Mouse (Mus musculus) hindbrain, embryonic 14.5 days (tissue): ENCODE measurements around the gene Cdkl2. TPM values are rescaled to one million over a fixed set of nuclear protein-coding genes. Genes with fewer than 3 reads are reported as not detected.

ENCODE experiments used
- ATAC-seq: fragments of 200-750 bp; cut with Nextera tagmentation; 2 replicates; pipeline ENCODE4 v1.8.0; 2017; ENCODE audit warnings: moderate number of reproducible peaks, mild to moderate bottlenecking, moderate TSS enrichment, moderate library complexity; ENCODE audit not compliant: low FRiP score
- DNase-seq: peaks from one replicate; pipeline ENCODE4 v3.0.0-alpha.2; 2015; ENCODE audit warnings: low spot score
- H3K27ac ChIP-seq: fragments of 300-500 bp; sonication (generic); 2 replicates; pipeline ENCODE4 v1.5.1; 2014; ENCODE audit warnings: mild to moderate bottlenecking, moderate library complexity
- H3K27me3 ChIP-seq: fragments of 300-500 bp; sonication (generic); 2 replicates; pipeline ENCODE4 v1.6.1; 2014; ENCODE audit warnings: mild to moderate bottlenecking, low read length, mixed read lengths; ENCODE audit not compliant: control insufficient read depth, insufficient read depth
- H3K36me3 ChIP-seq: fragments of 300-500 bp; sonication (generic); replicated peaks from 2 replicates; pipeline ENCODE4 v1.6.1; 2014; ENCODE audit not compliant: control insufficient read depth, insufficient read depth
- H3K4me1 ChIP-seq: fragments of 300-500 bp; sonication (generic); replicated peaks from 2 replicates; pipeline ENCODE4 v1.6.1; 2014; ENCODE audit warnings: antibody characterized with exemption, low read length, mixed read lengths; ENCODE audit not compliant: control insufficient read depth, insufficient read depth
- H3K4me2 ChIP-seq: fragments of 300-500 bp; sonication (generic); replicated peaks from 2 replicates; pipeline ENCODE4 v1.6.1; 2014; ENCODE audit warnings: mild to moderate bottlenecking, moderate library complexity
- H3K4me3 ChIP-seq: fragments of 300-500 bp; sonication (generic); replicated peaks from 2 replicates; pipeline ENCODE4 v1.5.1; 2014; ENCODE audit warnings: mild to moderate bottlenecking, low read length
- H3K9ac ChIP-seq: fragments of 300-500 bp; sonication (generic); 2 replicates; pipeline ENCODE4 v1.6.1; 2014
- H3K9me3 ChIP-seq: fragments of 300-500 bp; sonication (generic); 2 replicates; pipeline ENCODE4 v1.6.1; 2016; ENCODE audit warnings: low read length; ENCODE audit not compliant: control insufficient read depth
- WGBS: fragments of 180-500 bp; shearing (Covaris S2); extraction: QIAGEN DNeasy Blood & Tissue Kit; methylation state at CpG from one replicate; pipeline ENCODE4 v1.1.7; 2014; 5-methylcytosine and 5-hydroxymethylcytosine counted together
- polyA plus RNA-seq: library from polyadenylated mRNA; unstranded; fragments of >200 nt; fragmentation: Nextera tagmentation; extraction: Ambion mirVana; gene quantifications from 2 replicates; pipeline ENCODE4 v1.2.1, GENCODE M21; 2014

The Cdkl2 gene
- polyA plus RNA-seq, 1 experiment from 2014 or later, result 13.5 TPM

GRCm38 (mm10) chr5:92009827-92010226 is 33.9 kb downstream of the Cdkl2 start:
- no peak overlapping the region for H3K4me3 ChIP-seq

DNA sequence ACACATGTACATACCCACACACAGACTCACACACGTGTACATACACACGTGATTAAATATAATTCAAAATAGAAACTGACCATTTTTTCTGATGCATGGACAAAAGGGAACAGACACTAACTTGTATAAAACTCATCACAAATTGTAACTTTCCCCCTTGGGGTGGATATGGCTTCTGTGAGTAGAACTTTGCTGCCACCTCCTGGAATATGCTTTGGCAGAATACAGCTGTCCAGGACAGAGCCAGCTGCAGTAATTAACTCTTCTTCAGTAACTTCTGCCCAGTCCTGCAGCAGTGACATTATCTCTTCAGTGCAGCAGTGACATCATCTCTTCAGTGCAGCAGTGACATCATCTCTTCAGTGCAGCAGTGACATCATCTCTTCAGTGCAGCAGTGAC is 40.7 kb downstream of the Cdkl2 start:
- DNase-seq (peak; percentile 66), ATAC-seq (no peak; the same call in 1 of the 2 replicates)
- Histone ChIP-seq H3K27ac (no peak overlapping the region), H3K36me3 (no peaks in the 10 kb centered on the region), H3K4me2 (no peak overlapping the region), H3K4me3 (no peak overlapping the region), H3K27me3 (no peaks in the 10 kb centered on the region), H3K9me3 (no peaks in the 10 kb centered on the region), H3K9ac (no peak overlapping the region), H3K4me1 (no peaks in the 10 kb centered on the region)
- WGBS, result 83% methylated on average over 2 of the region's 2 CpGs

More at GRCm38 (mm10) chr5:92009827-92010226, 33.9 kb downstream of the Cdkl2 start:
- ATAC-seq (no peak), DNase-seq (no peak)
- whole genome bisulfite sequencing, result 58% methylated on average over 2 of the region's 2 CpGs
- Histone ChIP-seq H3K27ac (no peak overlapping the region), H3K36me3 (no peaks in the 10 kb centered on the region), H3K4me1 (no peaks in the 10 kb centered on the region), H3K27me3 (no peaks in the 10 kb centered on the region), H3K4me2 (no peak overlapping the region), H3K9me3 (no peaks in the 10 kb centered on the region), H3K9ac (no peak overlapping the region)

DNA sequence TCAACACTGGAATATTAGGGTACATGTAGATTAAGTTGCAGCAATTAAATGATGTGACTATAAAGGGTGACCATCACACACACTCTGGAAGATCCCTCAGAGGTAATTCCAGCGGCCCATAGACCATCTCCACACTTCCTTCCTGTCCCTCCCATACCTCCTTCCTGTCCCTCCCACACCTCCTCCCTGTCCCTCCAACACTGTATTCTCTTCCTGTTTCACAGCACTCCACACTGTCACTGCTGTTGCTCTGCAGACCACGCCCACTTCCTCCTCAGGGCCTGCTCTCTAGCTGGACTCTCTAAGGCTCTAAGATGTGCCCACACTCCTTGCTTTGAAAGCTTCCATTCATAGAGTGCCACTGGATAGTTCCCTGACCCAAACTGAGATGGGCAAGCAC is 42.9 kb downstream of the Cdkl2 start:
- Histone ChIP-seq H3K27ac (no peak overlapping the region), H3K4me3 (no peak overlapping the region), H3K4me2 (no peak overlapping the region), H3K9ac (no peak overlapping the region), H3K36me3 (no peaks in the 10 kb centered on the region), H3K9me3 (no peaks in the 10 kb centered on the region), H3K4me1 (no peaks in the 10 kb centered on the region), H3K27me3 (no peaks in the 10 kb centered on the region)
- DNase-seq (no peak), ATAC-seq (no peak)
- WGBS, result 80% methylated on average over 2 of the region's 2 CpGs

GRCm38 (mm10) chr5:91994546-91994945 is 49.1 kb downstream of the Cdkl2 start:
- Histone ChIP-seq H3K27me3 (no peaks in the 10 kb centered on the region), H3K27ac (no peak overlapping the region), H3K9ac (no peak overlapping the region), H3K4me2 (no peak overlapping the region), H3K4me1 (no peaks in the 10 kb centered on the region), H3K36me3 (no peaks in the 10 kb centered on the region), H3K9me3 (no peaks in the 10 kb centered on the region), H3K4me3 (no peak overlapping the region)
- DNase-seq (no peak), ATAC-seq (no peak)
- 67% methylated on average over 13 of the region's 13 CpGs for WGBS

GRCm38 (mm10) chr5:91993061-91993460 is 50.6 kb downstream of the Cdkl2 start:
- H3K9me3 ChIP-seq, result no peaks in the 10 kb centered on the region
- no peak overlapping the region for H3K4me2 ChIP-seq
- H3K36me3 ChIP-seq, result no peaks in the 10 kb centered on the region
- no peak overlapping the region for H3K4me3 ChIP-seq
- no peaks in the 10 kb centered on the region for H3K4me1 ChIP-seq
- DNase-seq, result no peak
- no peak overlapping the region for H3K27ac ChIP-seq
- 87% methylated on average over 2 of the region's 2 CpGs for WGBS
- no peak for ATAC-seq
- no peaks in the 10 kb centered on the region for H3K27me3 ChIP-seq
- no peak overlapping the region for H3K9ac ChIP-seq

DNA sequence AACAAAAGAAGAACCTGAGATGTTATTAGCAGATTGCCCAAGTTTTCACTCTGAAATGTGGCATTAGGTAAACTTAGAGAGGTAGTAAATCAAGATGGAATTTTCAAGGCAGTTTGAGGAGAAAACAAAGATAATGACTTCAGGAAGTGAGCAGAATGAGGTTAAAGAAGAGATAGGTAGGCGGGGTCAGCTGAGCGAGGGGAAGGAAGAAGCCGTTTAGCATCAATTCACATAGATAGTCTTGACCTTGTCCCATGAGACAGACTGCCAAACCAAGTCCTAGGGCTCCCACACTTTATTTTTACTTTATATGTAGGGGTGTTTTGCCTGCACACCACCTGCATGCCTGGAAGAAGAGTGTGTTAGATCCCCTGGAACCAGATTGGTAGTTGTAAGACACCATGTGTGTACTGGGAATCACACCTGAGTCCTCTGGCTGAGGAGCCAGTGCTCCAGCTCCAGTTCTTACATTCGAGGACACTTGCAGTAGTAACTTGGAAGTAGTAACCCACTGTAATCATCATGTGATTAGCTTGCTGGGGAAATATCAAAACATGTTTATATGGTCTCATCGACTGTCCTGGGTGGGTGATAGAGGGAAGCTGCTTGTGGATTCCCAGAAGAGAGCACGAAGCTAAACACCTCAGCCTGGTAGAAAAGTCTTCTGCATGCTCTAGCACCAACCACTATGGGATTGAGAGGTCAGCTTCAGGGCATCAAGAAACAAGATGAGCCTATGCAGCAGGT is 52.3 kb downstream of the Cdkl2 start:
- Histone ChIP-seq H3K9me3 (no peaks in the 10 kb centered on the region), H3K27me3 (no peaks in the 10 kb centered on the region), H3K9ac (no peak overlapping the region), H3K36me3 (no peaks in the 10 kb centered on the region), H3K4me1 (no peaks in the 10 kb centered on the region), H3K4me2 (no peak overlapping the region), H3K27ac (no peak overlapping the region), H3K4me3 (no peak overlapping the region)
- 84% methylated on average over 6 of the region's 6 CpGs for WGBS
- ATAC-seq (no peak), DNase-seq (no peak)

DNA sequence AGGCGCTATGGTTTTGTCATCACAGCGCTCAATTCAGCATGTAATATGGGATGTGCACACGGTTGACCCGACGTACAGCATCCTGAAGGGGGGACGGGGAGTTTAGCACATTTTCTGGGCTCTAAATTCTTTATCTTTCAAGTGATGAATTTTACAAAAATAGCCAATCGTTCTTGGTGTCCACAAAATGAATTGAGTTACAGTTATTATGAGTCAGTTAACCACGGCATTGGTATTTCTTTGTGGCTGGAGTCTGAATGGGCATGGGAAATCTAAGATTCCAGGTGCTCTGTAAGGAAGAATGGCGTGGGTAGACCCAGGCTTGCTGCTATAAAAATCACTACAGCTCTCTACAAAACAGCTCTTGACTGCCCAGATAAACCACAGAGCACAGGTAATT is 54.4 kb downstream of the Cdkl2 start:
- Histone ChIP-seq H3K36me3 (no peaks in the 10 kb centered on the region), H3K27me3 (no peaks in the 10 kb centered on the region)

GRCm38 (mm10) chr5:91987799-91988198 is 55.9 kb downstream of the Cdkl2 start:
- H3K9ac ChIP-seq, result no peak overlapping the region
- no peaks in the 10 kb centered on the region for H3K36me3 ChIP-seq

More for the DNA sequence above, 54.4 kb downstream of the Cdkl2 start:
- DNase-seq, result no peak
- no peak overlapping the region for H3K4me2 ChIP-seq
- H3K9me3 ChIP-seq, result no peaks in the 10 kb centered on the region
- no peak overlapping the region for H3K4me3 ChIP-seq
- no peak for ATAC-seq
- 75% methylated on average over 9 of the region's 9 CpGs for WGBS
- no peaks in the 10 kb centered on the region for H3K4me1 ChIP-seq
- H3K27ac ChIP-seq, result no peak overlapping the region
- no peak overlapping the region for H3K9ac ChIP-seq

GRCm38 (mm10) chr5:91987236-91987635 is 56.4 kb downstream of the Cdkl2 start, which contains the start of gene Odaph:
Odaph (plus strand) TSS chr5:91987475.
- Histone ChIP-seq H3K4me3 (no peak within 1 kb of the TSS), H3K9me3 (no peaks in the 10 kb centered on the region), H3K9ac (no peak within 1 kb of the TSS), H3K27ac (no peak within 1 kb of the TSS), H3K36me3 (no peaks in the 10 kb centered on the region), H3K4me1 (no peaks in the 10 kb centered on the region), H3K4me2 (no peak within 1 kb of the TSS), H3K27me3 (no peaks in the 10 kb centered on the region)
- no peak for DNase-seq
- ATAC-seq, result no peak
- WGBS, result 68% methylated on average over 4 of the region's 4 CpGs

More at GRCm38 (mm10) chr5:91987799-91988198, 55.9 kb downstream of the Cdkl2 start:
- Histone ChIP-seq H3K4me2 (no peak overlapping the region), H3K27ac (no peak overlapping the region), H3K4me3 (no peak overlapping the region), H3K4me1 (no peaks in the 10 kb centered on the region), H3K27me3 (no peaks in the 10 kb centered on the region), H3K9me3 (no peaks in the 10 kb centered on the region)
- ATAC-seq (0 out of 2 replicates have a peak, but pooled peaks have one; percentile 31), DNase-seq (no peak)
- 93% methylated on average over 2 of the region's 2 CpGs for WGBS
